Mouse (Mus musculus): Measurements from ENCODE around the gene Ncmap. TPM values are rescaled to one million over a fixed set of nuclear protein-coding genes. Genes with fewer than 3 reads are reported as not detected.

Ncmap gene
- polyA plus RNA-seq, 1 experiment from 2014 or later: 0.35 TPM

DNA sequence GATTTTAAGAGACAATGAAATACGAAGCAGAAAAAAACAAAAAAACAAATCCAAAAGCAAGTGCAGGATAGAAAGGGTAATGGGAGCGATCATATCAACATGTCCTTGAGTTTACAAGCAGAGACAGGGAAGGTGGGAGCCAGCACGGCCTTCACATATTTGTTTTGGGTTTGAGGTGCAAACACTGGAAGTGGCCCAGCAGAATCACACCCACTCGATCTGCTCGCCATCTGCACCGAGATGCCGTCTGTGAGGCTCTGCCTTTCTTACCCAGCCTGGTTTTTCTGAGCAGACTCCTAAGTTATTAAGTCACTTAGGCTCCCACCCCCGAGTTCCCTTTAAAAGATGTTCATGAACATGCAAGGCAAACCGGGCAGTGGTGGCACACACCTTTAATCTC lies 27.6 kb upstream of the Ncmap start:
- no peak for DNase-seq (ENCODE audit: low spot score)
- peaks cover 19% of the 10 kb centered on the region for H3K36me3 ChIP-seq
- H3K4me1 ChIP-seq (replicated peaks): no peaks in the 10 kb centered on the region
- WGBS: 91% methylated on average over 9 of the region's 9 CpGs
- no peak overlapping the region for H3K27ac ChIP-seq
- H3K4me3 ChIP-seq: no peak overlapping the region
- no peaks in the 10 kb centered on the region for H3K9me3 ChIP-seq
- H3K27me3 ChIP-seq (ENCODE audit: insufficient read depth, poor library complexity, severe bottlenecking): no peaks in the 10 kb centered on the region

DNA sequence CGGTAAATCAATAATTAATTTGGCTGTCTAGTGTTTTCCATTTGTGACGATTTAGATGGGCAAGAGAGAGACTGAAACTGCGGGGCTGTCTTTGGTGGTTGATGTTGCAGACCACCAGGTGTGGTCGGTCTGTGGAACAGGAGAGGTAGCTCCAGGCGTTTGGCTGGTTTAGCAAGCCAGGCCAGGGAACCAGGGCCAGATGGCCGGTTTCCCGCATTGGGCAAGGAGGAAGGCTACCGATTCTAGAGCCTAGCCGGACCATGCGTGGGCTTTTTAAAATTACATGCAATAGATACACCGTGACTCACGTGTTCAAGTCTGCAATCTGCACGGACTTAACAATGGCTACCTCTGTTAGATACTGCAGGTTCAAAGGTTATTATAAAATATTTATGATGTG lies 22.9 kb upstream of the Ncmap start:
- H3K27ac ChIP-seq: no peak overlapping the region
- H3K9me3 ChIP-seq: no peaks in the 10 kb centered on the region
- 93% methylated on average over 13 of the region's 13 CpGs for WGBS
- no peaks in the 10 kb centered on the region for H3K4me1 ChIP-seq (replicated peaks)
- no peak for DNase-seq (ENCODE audit: low spot score)
- no peaks in the 10 kb centered on the region for H3K27me3 ChIP-seq (ENCODE audit: insufficient read depth, poor library complexity, severe bottlenecking)
- H3K4me3 ChIP-seq: no peak overlapping the region
- H3K36me3 ChIP-seq: peaks cover 51% of the 10 kb centered on the region

DNA sequence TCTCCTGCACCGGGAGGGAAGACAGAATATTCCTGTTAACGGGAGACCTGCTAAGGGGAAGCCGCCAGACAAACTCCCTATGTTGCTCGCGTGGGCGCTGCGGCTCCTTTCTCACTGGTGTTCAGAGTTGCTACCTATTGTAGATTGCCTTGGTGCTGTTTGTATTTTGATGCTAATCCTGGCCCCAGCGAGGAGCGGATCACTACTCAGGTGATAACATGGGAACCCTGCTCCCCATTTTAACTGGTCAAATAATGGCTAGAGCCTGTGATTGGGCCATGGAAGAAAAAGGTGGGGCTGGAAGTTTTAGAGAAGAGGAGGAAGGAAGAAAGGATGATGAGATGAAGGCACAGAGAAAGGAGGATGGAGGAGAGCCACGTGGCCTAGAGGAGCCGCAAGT lies 22.4 kb upstream of the Ncmap start:
- Histone ChIP-seq H3K27me3 (ENCODE audit: insufficient read depth, poor library complexity, severe bottlenecking) (no peaks in the 10 kb centered on the region), H3K4me3 (no peak overlapping the region), H3K9me3 (no peaks in the 10 kb centered on the region), H3K4me1 (replicated peaks) (no peaks in the 10 kb centered on the region), H3K27ac (no peak overlapping the region), H3K36me3 (peaks cover 54% of the 10 kb centered on the region)
- DNase-seq (ENCODE audit: low spot score): no peak
- 82% methylated on average over 11 of the region's 11 CpGs for WGBS

DNA sequence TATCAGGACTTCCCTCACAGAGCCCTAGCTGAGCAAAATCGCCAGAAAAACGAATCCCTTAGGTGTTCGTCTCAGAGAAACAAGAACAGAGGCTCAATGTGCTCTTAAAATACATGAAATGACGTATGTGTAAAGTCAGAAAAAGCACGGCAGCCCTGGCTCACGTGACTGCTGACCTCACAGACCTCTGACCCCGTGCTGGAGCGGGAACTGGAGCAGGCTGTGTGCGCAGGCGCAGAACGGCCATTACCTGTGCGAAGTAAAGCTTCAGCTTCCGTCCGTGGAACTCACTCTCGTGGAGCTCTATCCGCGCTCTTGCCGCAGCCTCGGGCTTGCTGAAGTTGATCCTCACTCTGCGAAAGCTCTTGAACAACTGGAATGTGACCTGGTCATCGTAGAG lies 22.0 kb upstream of the Ncmap start:
- H3K27me3 ChIP-seq (ENCODE audit: insufficient read depth, poor library complexity, severe bottlenecking): no peaks in the 10 kb centered on the region
- H3K4me1 ChIP-seq (replicated peaks): no peaks in the 10 kb centered on the region
- H3K36me3 ChIP-seq: peaks cover 54% of the 10 kb centered on the region
- no peak overlapping the region for H3K27ac ChIP-seq
- H3K9me3 ChIP-seq: no peaks in the 10 kb centered on the region
- no peak overlapping the region for H3K4me3 ChIP-seq
- no peak for DNase-seq (ENCODE audit: low spot score)
- 87% methylated on average over 21 of the region's 21 CpGs for WGBS

DNA sequence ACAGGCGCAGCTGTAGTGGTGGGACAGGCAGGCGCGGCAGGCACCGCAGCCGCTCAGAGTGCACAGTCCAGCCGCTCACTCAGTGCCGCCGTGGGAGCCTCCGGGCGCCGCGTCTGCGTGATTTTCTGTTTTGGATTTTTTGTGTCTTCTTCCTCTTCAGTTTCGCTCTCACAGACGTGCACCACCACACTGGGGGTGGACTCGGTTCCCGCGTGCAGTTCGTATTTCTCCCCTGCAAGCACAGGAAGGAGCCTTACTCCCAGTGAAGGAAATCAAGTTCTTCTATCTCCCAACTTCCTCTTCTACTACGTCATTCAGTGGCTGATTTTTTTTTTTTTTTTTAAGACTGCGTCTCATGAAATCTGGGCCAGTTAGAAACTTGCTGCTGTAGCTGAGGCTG lies 18.3 kb upstream of the Ncmap start:
- Histone ChIP-seq H3K9me3 (no peaks in the 10 kb centered on the region), H3K27ac (no peak overlapping the region), H3K4me1 (replicated peaks) (no peaks in the 10 kb centered on the region), H3K27me3 (ENCODE audit: insufficient read depth, poor library complexity, severe bottlenecking) (no peaks in the 10 kb centered on the region), H3K4me3 (no peak overlapping the region), H3K36me3 (peaks cover 40% of the 10 kb centered on the region)
- 93% methylated on average over 21 of the region's 21 CpGs for WGBS
- DNase-seq (ENCODE audit: low spot score): no peak

DNA sequence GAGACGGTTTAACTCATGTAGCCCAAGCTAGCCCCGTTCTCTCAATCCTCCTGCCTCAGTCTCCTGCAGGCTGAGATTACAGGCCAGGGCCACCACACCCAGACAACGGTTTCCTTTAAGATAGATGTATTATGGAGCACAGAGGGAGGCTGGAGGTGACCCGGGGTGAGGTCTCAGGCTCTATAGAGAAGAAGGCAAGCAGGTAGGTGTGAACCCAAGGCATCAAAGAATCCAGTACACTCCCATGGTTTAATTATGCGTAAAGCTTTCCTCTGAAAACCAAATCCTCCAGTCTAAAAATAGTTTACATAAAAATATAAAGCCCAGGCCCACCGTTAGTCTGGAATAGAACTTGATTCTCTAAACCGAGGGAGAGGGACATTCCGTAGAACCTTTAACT lies 15.5 kb upstream of the Ncmap start:
- Histone ChIP-seq H3K4me1 (replicated peaks) (no peaks in the 10 kb centered on the region), H3K36me3 (peaks cover 22% of the 10 kb centered on the region), H3K4me3 (no peak overlapping the region), H3K9me3 (no peaks in the 10 kb centered on the region), H3K27me3 (ENCODE audit: insufficient read depth, poor library complexity, severe bottlenecking) (no peaks in the 10 kb centered on the region), H3K27ac (no peak overlapping the region)
- 79% methylated on average over 8 of the region's 8 CpGs for WGBS
- no peak for DNase-seq (ENCODE audit: low spot score)

DNA sequence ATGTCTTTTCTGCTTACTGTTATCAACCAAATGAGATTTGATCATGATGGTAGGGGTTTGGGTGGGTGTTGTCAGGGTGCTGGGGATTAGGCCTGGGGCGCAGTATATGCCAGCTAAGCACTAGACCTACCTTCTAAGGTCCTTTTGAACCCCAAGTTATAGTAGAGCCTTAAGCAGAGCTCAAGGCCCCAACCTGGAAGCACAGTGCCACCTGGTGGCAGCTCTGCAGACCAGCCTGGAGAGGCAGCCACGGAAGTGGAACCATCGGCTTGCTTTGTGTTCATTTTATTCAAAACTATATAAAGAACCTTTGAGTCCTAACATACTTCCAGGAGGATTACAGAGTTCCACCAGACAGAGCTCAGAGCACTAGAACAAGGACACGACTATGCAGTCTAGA lies 13.6 kb upstream of the Ncmap start:
- Histone ChIP-seq H3K27ac (no peak overlapping the region), H3K4me3 (no peak overlapping the region), H3K36me3 (peaks cover 13% of the 10 kb centered on the region), H3K27me3 (ENCODE audit: insufficient read depth, poor library complexity, severe bottlenecking) (no peaks in the 10 kb centered on the region), H3K9me3 (no peaks in the 10 kb centered on the region), H3K4me1 (replicated peaks) (no peaks in the 10 kb centered on the region)
- peak; percentile 46 for DNase-seq (ENCODE audit: low spot score)
- 39% methylated on average over 4 of the region's 4 CpGs for WGBS

DNA sequence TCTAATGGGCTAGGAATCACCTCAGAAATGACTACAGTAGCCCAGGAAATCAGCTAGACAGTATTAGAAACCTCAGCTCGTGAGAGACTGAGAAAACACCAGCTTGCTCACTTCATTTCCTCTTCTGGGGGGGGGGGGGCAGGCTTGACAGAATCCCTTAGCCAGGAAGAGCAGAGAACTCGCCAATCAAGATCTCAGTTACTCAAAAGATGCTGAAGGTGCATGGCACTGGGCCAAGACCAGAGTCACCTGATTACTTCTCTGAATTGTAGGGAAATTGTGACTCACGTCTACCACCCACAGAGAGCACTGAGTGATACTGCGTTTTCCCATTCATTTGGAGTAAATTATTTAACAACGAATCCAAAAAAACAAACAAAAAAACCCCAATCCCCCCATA lies 8.2 kb upstream of the Ncmap start:
- no peaks in the 10 kb centered on the region for H3K4me1 ChIP-seq (replicated peaks)
- H3K27me3 ChIP-seq (ENCODE audit: insufficient read depth, poor library complexity, severe bottlenecking): no peaks in the 10 kb centered on the region
- DNase-seq (ENCODE audit: low spot score): no peak
- H3K27ac ChIP-seq: no peak overlapping the region
- H3K36me3 ChIP-seq: no peaks in the 10 kb centered on the region
- no peaks in the 10 kb centered on the region for H3K9me3 ChIP-seq
- no peak overlapping the region for H3K4me3 ChIP-seq
- 72% methylated on average over 5 of the region's 5 CpGs for WGBS

DNA sequence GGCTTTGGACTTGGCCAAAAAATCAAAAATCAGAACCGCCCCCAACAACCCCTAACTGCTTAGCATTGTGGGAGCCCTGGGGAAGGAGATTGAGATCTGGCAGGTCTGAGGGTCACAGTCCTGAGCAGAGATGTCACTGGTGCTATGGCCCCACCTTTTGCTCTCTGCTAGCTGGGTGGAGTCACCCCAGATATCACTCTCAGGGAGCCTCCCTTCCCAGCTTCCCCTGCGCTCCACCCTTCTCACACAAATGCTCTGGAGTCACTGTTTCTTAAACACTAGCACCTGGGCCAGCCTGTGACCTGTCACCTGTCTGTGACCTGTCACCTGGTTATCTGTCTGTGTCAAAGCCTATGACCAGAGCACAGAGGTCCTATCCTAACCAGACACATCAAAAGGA lies 6.9 kb upstream of the Ncmap start:
- no peak for DNase-seq (ENCODE audit: low spot score)
- Histone ChIP-seq H3K27ac (no peak overlapping the region), H3K27me3 (ENCODE audit: insufficient read depth, poor library complexity, severe bottlenecking) (peaks cover 7% of the 10 kb centered on the region; the same call in 1 of the 2 replicates), H3K9me3 (no peaks in the 10 kb centered on the region), H3K4me1 (replicated peaks) (no peaks in the 10 kb centered on the region), H3K36me3 (no peaks in the 10 kb centered on the region), H3K4me3 (no peak overlapping the region)
- 81% methylated on average over 2 of the region's 2 CpGs for WGBS

DNA sequence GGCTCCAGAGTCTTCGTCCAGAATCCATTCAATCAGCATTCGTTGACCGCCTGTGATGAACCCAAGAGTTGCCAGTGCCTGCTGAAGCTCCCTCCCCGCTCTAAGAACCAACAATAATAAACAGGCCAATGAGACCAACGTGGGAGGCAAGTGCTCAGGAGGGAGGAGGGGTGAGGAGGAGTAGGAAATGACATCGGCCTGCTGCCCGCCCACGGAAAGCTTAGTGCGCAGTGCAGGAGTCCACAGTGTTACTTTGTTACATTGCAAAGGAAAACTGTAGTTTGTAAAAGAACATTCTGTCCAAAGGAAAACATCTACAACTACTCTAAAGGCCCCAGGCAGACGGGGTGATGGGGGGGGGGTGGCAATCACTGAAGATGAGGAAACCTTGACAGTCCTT lies 6.0 kb upstream of the Ncmap start:
- H3K36me3 ChIP-seq: no peaks in the 10 kb centered on the region
- WGBS: 73% methylated on average over 10 of the region's 10 CpGs
- no peak overlapping the region for H3K27ac ChIP-seq
- H3K27me3 ChIP-seq (ENCODE audit: insufficient read depth, poor library complexity, severe bottlenecking): peaks cover 15% of the 10 kb centered on the region
- no peaks in the 10 kb centered on the region for H3K4me1 ChIP-seq (replicated peaks)
- H3K9me3 ChIP-seq: no peaks in the 10 kb centered on the region
- no peak overlapping the region for H3K4me3 ChIP-seq
- no peak for DNase-seq (ENCODE audit: low spot score)

DNA sequence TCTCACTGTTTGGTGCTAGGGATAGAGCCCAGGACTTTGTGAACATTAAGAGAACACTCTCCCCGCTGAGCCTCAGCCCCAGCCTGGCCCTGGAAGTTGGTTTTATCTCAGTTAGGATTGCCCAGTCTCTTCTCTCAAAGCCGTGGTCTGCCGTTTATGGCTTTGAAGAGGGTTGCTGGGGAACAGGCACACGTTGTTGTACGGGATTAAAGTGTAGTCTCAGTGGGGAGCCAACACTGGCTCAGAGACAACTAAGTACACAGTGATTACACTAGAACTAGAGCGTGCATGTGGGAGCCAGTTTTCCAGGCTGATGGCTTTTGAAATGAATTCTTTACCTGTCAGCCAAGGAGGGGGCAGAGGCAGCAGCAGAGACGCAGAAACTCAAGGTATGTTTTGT lies 3.9 kb upstream of the Ncmap start:
- WGBS: 35% methylated on average over 7 of the region's 7 CpGs
- DNase-seq (ENCODE audit: low spot score): no peak
- Histone ChIP-seq H3K27ac (no peak overlapping the region), H3K36me3 (no peaks in the 10 kb centered on the region), H3K27me3 (ENCODE audit: insufficient read depth, poor library complexity, severe bottlenecking) (peaks cover 36% of the 10 kb centered on the region), H3K4me1 (replicated peaks) (peaks cover 15% of the 10 kb centered on the region), H3K9me3 (no peaks in the 10 kb centered on the region), H3K4me3 (no peak overlapping the region)

DNA sequence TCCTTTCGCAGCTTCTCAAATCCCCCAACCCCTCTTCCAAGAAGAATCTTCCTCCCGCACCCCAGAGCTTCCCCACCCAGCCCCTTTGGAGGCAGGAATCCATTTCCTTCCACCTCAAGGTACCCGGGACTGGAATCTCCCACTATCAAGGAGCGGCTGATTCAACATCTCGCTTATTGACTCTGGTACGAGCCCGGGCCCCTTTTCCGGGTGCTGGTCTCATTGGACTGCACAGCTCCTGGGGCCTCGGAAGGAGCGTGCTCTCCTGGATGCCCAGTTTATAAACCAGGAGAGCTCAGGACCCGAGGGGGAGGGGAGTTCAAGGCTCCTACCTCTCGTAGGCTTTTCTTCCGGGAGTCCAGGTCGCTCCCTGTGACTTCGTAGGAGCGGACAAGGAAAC lies 476 bp downstream of the Ncmap start:
- H3K36me3 ChIP-seq: no peaks in the 10 kb centered on the region
- H3K4me1 ChIP-seq (replicated peaks): peaks cover 15% of the 10 kb centered on the region
- no peaks in the 10 kb centered on the region for H3K9me3 ChIP-seq
- H3K27ac ChIP-seq: 0 out of 2 replicates have a peak overlapping the region, but pooled peaks have one; percentile 40
- peaks cover 60% of the 10 kb centered on the region for H3K27me3 ChIP-seq (ENCODE audit: insufficient read depth, poor library complexity, severe bottlenecking)
- DNase-seq (ENCODE audit: low spot score): peak; percentile 31
- WGBS: 4% methylated on average over 16 of the region's 16 CpGs
- peak overlapping the region; percentile 56 for H3K4me3 ChIP-seq

DNA sequence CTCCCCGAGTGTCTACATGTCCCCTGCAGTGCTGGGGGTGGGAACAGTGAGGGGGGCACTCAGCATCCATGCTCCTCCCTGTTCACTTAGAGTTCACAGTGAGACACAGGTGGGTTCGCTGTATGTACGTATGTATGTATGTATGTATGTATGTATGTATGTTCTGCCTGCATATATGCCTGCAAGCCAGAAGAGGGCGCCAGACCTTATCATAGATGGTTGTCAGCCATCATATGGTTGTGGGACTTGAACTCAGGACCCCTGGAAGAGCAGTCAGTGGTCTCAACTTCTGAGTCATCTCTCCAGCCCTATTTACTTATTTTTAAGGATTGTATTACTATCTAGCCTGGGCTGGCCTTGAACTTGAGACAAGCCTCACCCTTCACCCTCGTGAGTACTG lies 1.7 kb downstream of the Ncmap start:
- Histone ChIP-seq H3K4me1 (replicated peaks) (peaks cover 15% of the 10 kb centered on the region), H3K27ac (no peak overlapping the region), H3K4me3 (no peak overlapping the region), H3K27me3 (ENCODE audit: insufficient read depth, poor library complexity, severe bottlenecking) (peaks cover 60% of the 10 kb centered on the region), H3K9me3 (no peaks in the 10 kb centered on the region), H3K36me3 (no peaks in the 10 kb centered on the region)
- no peak for DNase-seq (ENCODE audit: low spot score)
- WGBS: 84% methylated on average over 5 of the region's 5 CpGs

DNA sequence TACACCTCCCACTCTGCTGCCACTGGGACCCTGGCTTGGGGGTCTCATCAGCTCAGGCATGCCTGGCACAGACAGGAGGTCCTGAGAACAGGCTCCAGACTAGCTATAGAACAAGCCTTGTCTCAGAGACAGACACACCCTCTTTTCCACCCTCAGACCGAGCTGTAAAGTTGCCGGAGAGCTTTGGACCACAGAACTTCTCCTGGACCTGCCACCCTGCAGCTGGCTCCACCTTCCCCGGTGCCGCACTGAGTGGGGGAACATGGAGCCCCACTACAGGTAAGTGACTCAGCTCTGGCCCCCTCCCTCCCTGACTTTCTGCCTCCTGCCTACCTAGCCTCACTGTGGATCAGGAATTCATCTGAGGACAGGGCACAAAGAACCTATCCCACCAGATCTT lies 2.7 kb downstream of the Ncmap start:
- Histone ChIP-seq H3K4me1 (replicated peaks) (peaks cover 15% of the 10 kb centered on the region), H3K36me3 (no peaks in the 10 kb centered on the region), H3K4me3 (no peak overlapping the region), H3K9me3 (no peaks in the 10 kb centered on the region), H3K27me3 (ENCODE audit: insufficient read depth, poor library complexity, severe bottlenecking) (peaks cover 53% of the 10 kb centered on the region), H3K27ac (no peak overlapping the region)
- no peak for DNase-seq (ENCODE audit: low spot score)
- 83% methylated on average over 4 of the region's 4 CpGs for WGBS

Measured in hindbrain, embryonic 10.5 days (tissue).